Mouse (Mus musculus) kidney, adult 10 weeks (tissue): ENCODE results near the gene Mmp11. TPM values are rescaled to one million over a fixed set of nuclear protein-coding genes. Genes with fewer than 3 reads are reported as not detected.

Source experiments
- polyA plus RNA-seq: library from polyadenylated mRNA; stranded (reverse); fragments of 350-450 nt; fragmentation: Illumina TruSeq; extraction: RNeasy Lipid Tissue Mini Kit (QIAGEN cat#74804); gene quantifications from one replicate; pipeline ENCODE4 v1.2.3, GENCODE M21; 2014; ENCODE audit warnings: low read depth, low replicate concordance

The Mmp11 gene
- 1.3 TPM for polyA plus RNA-seq

DNA sequence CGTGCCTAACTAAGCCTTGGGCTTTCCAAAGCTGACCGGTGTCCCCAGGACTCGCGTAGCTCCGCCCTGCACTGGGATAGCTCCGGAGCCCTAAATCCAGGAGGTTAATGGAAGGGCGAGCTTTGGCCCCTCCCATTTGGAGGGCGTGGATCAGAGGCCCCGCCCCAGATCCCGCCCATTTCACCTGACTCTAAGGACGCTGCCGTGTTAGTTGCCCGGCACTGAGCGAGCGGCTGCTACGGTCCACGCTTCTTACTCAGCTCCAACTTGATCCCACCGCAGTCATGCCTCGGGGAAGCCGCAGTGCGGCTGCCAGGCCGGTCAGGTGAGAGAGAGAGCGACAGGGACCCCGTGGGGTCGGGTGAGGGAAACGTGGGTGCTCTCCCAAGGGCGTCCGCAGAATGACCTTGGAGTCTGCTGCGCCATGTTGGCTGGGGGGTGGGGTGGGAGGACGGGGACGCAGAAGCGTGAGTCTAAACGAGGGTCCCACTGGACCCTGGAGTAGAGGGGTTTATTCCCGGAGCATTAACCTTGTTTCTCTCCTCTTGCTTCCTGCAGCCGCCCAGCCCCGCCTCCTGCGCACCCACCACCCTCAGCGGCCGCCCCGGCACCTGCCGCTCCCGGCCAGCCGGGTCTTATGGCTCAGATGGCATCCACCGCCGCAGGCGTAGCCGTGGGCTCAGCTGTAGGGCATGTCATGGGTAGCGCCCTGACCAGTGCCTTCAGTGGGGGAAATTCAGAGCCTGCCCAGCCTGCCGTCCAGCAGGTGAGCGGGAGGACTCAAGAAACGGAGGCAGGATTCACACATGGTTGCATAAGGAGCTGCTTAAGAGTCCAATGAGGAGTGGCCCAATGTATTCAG is at the start of gene Mmp11:
Gene Mmp11, minus strand, starts transcription at position 817 of the 862 bp plus-strand sequence.

DNA sequence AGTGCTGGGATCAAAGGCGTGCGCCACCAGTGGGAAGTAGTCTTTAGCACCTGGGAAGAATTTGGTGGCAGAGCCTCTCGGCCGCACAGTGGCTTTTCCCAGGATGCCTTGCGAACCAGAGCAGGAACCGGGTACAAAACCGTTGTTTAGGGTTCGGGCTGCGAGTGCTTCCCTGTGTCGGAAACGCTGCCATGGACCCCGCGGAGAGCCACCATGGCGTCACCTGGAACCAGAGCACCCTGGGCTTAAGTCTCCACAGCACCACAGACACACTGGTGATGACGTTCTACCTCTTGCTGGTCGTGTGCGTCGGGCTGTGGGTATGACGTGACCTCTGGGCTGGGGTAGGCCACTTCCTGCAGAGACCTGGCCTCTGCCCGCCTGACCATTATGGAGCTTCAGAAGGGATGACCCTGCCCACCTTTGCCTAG is 18.1 kb upstream of the Mmp11 start, which contains the start of gene Gm5134:
Gene Gm5134, plus strand, starts transcription at position 134 of the 431 bp plus-strand sequence.

DNA sequence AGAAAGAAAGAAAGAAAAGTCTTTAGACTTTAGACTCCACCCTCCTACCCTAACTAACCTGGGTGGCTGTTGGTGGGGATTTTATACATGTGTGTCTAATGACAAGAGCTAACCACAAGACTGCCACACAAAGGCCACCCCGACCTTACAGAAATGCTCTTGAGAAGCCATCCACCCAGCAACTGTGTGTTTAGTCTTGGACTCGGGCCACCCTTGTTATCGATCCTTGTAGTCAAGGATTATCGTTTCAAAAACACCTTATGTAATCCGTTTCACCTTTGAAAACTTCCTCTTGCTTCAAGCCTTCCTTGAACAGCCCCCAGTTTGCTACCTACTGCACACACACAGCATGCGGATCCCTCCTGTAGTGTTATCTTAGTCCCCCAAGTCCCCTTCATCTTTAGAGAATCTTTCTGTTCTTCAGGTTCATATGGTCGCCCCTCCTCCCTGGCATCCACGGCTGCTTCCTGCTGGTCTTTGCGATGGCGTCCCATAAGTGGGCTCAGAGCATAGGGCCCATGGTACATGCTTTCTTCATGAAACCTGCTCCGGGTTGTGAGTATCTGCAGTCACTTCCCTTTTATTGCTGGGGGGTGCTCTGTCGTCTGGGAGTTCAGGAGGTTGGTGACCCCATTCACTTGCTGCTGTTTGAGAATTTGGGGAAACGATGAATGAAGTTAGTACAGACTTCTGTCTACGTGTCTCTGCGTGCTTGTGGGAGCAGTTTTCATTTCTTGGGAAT is 6.6 kb upstream of the Mmp11 start, which contains the start of gene Vpreb3:
Gene Vpreb3, plus strand, starts transcription at position 322 of the 742 bp plus-strand sequence.

GRCm38 (mm10) chr10:75940520-75940919 is 4.2 kb upstream of the Mmp11 start, which contains the start of gene Gm867:
TSS of gene Gm867 (minus strand) at chr10:75940672.

DNA sequence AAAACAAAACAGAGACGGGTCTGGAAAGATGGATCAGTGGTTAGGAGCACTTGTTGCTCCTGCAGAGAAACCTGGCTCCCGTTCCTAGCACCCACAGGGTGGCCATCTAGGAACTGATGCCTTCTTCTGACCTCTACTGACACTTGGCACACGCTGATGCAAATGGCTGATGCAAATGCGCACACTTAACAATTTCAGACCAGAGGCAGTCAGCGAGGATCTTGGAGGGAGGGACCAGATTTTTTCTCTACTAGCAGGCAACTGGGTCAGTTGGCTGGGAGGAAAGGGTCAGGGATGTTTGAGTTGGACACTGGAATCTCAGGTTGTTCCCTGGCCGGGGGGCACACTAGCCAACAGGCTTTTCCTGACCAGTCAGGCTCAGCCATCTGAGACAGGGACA is 3.4 kb downstream of the Mmp11 start, which contains the start of gene Chchd10:
Gene Chchd10, plus strand, starts transcription at position 240 of the 400 bp plus-strand sequence.

DNA sequence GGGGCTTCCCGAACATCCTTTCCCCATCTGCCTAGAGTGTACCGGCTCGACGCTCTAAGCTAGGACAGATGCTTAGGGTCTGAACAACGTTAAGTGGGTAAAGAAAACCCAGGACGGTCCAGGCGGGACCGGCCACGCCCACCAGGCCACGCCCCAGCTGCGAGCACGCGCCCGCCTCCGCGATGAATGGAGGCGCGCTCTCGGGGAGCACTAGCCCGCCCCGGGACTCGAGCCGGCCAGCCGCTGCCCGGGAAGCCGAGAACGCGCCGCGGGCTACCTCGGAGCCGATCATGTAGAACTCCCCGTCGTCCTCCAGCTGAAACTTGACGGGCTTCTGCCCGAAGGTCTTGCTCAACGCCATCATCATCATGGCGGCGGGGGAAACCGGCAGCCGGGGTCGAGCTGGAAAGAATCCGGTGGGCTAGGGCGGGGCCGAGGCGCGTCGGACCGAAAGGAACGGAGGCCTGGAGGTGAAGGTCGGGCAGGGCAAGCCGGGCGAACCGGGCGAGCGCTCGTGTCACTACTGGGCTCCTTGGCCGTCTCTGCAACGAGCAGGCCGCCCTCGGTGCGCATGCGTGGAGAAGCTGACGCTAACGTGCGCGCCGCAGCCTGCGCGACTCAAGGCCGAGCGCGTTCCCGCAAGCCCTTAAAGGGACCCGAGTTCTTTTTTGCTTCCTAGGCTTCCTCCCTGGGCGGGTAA is 15.1 kb downstream of the Mmp11 start, which contains the start of gene Smarcb1:
Gene Smarcb1, minus strand, starts transcription at position 592 of the 700 bp plus-strand sequence.

GRCm38 (mm10) chr10:75893089-75893750 is 43.1 kb downstream of the Mmp11 start, which contains the start of gene Derl3:
TSS of gene Derl3 (plus strand) at chr10:75893413.

Other genes with a start within 250 kb of the Mmp11 start
- gene Cabin1, start 172.2 kb downstream of the Mmp11 start, polyA plus RNA-seq: 5.2 TPM
- 13.3 TPM for gene Ddt, start 163.1 kb downstream of the Mmp11 start, polyA plus RNA-seq
- gene Gm20441, start 155.5 kb downstream of the Mmp11 start, polyA plus RNA-seq: not detected
- gene Gstt3, start 155.1 kb downstream of the Mmp11 start, polyA plus RNA-seq: 38.1 TPM
- gene Gstt1, start 137.9 kb downstream of the Mmp11 start, polyA plus RNA-seq: 18.6 TPM
- gene Gstt4, start 114.0 kb downstream of the Mmp11 start, polyA plus RNA-seq: not detected
- 16.4 TPM for gene Gstt2, start 99.1 kb downstream of the Mmp11 start, polyA plus RNA-seq
- 1.9 TPM for gene Mif, start 76.3 kb downstream of the Mmp11 start, polyA plus RNA-seq
- gene Derl3, start 43.1 kb downstream of the Mmp11 start, polyA plus RNA-seq: not detected
- 10.3 TPM for gene Smarcb1, start 14.9 kb downstream of the Mmp11 start, polyA plus RNA-seq
- gene Chchd10, start 3.4 kb downstream of the Mmp11 start, polyA plus RNA-seq: 55.2 TPM
- gene Gm867, start 4.2 kb upstream of the Mmp11 start, polyA plus RNA-seq: 0.36 TPM
- not detected for gene Vpreb3, start 6.6 kb upstream of the Mmp11 start, polyA plus RNA-seq
- gene Gm5134, start 18.0 kb upstream of the Mmp11 start, polyA plus RNA-seq: not detected
- gene Zfp280b, start 96.2 kb upstream of the Mmp11 start, polyA plus RNA-seq: 5.3 TPM
- not detected for gene Slc5a4b, start 174.5 kb upstream of the Mmp11 start, polyA plus RNA-seq
- gene Slc5a4a, start 211.0 kb upstream of the Mmp11 start, polyA plus RNA-seq: not detected